Mouse (Mus musculus): ENCODE measurements around the gene Ankrd23.

DNA sequence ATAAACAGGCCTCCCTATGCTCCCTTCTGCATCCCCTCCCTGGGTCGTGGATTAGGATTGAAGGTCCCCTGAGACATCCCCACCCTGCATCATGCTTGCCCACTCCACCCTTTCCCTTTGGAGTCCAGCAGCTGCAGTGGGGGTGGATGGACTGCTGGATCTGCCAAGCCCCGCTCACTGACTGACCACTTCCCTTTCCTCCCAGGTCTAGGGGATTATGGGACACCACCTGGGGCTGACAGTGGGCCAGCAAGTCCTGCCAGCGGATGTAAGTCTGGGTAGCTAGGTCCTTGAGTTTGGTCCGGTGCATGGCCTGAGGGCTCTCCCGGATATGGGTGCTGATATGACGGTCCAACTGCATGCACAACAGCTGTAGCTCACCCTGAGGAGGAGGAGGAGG, 27.4 kb upstream of the Ankrd23 start:
- TF ChIP-seq POLR2A (IDR thresholded peaks at IDR 0.05; ENCODE audit: borderline replicate concordance, insufficient read depth, low read length), result no peak
- no peak for TF ChIP-seq CTCF (IDR thresholded peaks at IDR 0.05; ENCODE audit: borderline replicate concordance, insufficient read depth, low read depth, low read length)
